Mouse (Mus musculus): ENCODE data around the gene Hbp1. TPM values are rescaled to one million over a fixed set of nuclear protein-coding genes. Genes with fewer than 3 reads are reported as not detected.

Hbp1 gene
- total RNA-seq, 2 experiments from 2014 or later: 50.4 to 53.3 TPM

- DNase-seq: no peak
Measured at GRCm38 (mm10) chr12:31950659-31951031, 310 bp upstream of the Hbp1 start.

- DNase-seq: peak; percentile 93
Measured at GRCm38 (mm10) chr12:31949193-31949741, 1.1 kb downstream of the Hbp1 start.

GRCm38 (mm10) chr12:31948101-31949000, 2.0 kb downstream of the Hbp1 start:
- DNase-seq: no peak

GRCm38 (mm10) chr12:31947476-31947875, 2.9 kb downstream of the Hbp1 start:
- DNase-seq: no peak

- no peak for DNase-seq
Measured at GRCm38 (mm10) chr12:31944405-31944804, 5.9 kb downstream of the Hbp1 start.

GRCm38 (mm10) chr12:31943020-31943654, 7.2 kb downstream of the Hbp1 start:
- DNase-seq: no peak

- no peak for DNase-seq
Measured at GRCm38 (mm10) chr12:31939026-31939425, 11.3 kb downstream of the Hbp1 start.

GRCm38 (mm10) chr12:31938391-31938997, 11.8 kb downstream of the Hbp1 start:
- DNase-seq: no peak

GRCm38 (mm10) chr12:31937613-31938012, 12.7 kb downstream of the Hbp1 start:
- DNase-seq: no peak

GRCm38 (mm10) chr12:31936657-31937300, 13.6 kb downstream of the Hbp1 start:
- no peak for DNase-seq

- DNase-seq: no peak
Measured at GRCm38 (mm10) chr12:31931818-31932217, 18.5 kb downstream of the Hbp1 start.

GRCm38 (mm10) chr12:31928498-31928897, 21.8 kb downstream of the Hbp1 start:
- no peak for DNase-seq

GRCm38 (mm10) chr12:31926661-31927061, 23.7 kb downstream of the Hbp1 start:
- DNase-seq: peak; percentile 39

GRCm38 (mm10) chr12:31925343-31925742, 25.0 kb downstream of the Hbp1 start:
- no peak for DNase-seq

GRCm38 (mm10) chr12:31924135-31924534, 26.2 kb downstream of the Hbp1 start:
- DNase-seq: no peak

GRCm38 (mm10) chr12:31920464-31921405, 29.6 kb downstream of the Hbp1 start:
- no peak for DNase-seq

GRCm38 (mm10) chr12:31917245-31917644, 33.1 kb downstream of the Hbp1 start:
- peak; percentile 73 for DNase-seq

GRCm38 (mm10) chr12:31916691-31917090, 33.6 kb downstream of the Hbp1 start:
- DNase-seq: no peak

GRCm38 (mm10) chr12:31913614-31914013, 36.7 kb downstream of the Hbp1 start:
- peak; percentile 57 for DNase-seq

- no peak for DNase-seq
Measured at GRCm38 (mm10) chr12:31912966-31913551, 37.3 kb downstream of the Hbp1 start.

GRCm38 (mm10) chr12:31907436-31907835, 42.9 kb downstream of the Hbp1 start:
- DNase-seq: no peak

All from gastrocnemius, postnatal 25 days (tissue).